In genomic region chr10:88354599-88354998, GRCm38 (mm10) we compare ENCODE assay signal across 15 mouse cellular contexts.
"Had no signal": no experiment of that assay in that cellular context is flagged by ENCODE, and none has a peak within 500 bp of the region (broad histone marks: within the 10 kb centered on the region; RNA-seq: fewer than 3 reads in every experiment).

No protein-coding gene starts in this region.

- H3K36me3 ChIP-seq: limb, embryonic 13.5 days; liver, embryonic 15.5 days; midbrain, embryonic 12.5 days; neural tube, embryonic 13.5 days had no signal

- H3K4me3 ChIP-seq: layer of hippocampus, adult 2 months; limb, embryonic 13.5 days; liver, embryonic 15.5 days; midbrain, embryonic 12.5 days; neural tube, embryonic 13.5 days had no signal

- ATAC-seq: hindbrain, embryonic 16.5 days; inflammation-experienced regulatory T-cells, adult 6 months; midbrain, embryonic 16.5 days had no signal

- DNase-seq: kidney, postnatal 10 days; kidney, postnatal 4 days; left cerebral cortex, postnatal 4 days; retina, postnatal 1 day; right cerebral cortex, postnatal 4 days; spleen, adult 18-20 months; thymus, postnatal 36 days had no signal

- H3K9me3 ChIP-seq: liver, embryonic 15.5 days; neural tube, embryonic 13.5 days had no signal

- H3K4me2 ChIP-seq: limb, embryonic 13.5 days; liver, embryonic 15.5 days; midbrain, embryonic 12.5 days; neural tube, embryonic 13.5 days had no signal

- H3K9ac ChIP-seq: limb, embryonic 13.5 days; liver, embryonic 15.5 days; midbrain, embryonic 12.5 days; neural tube, embryonic 13.5 days had no signal

- H3K27ac ChIP-seq: layer of hippocampus, adult 2 months; limb, embryonic 13.5 days; liver, embryonic 15.5 days; midbrain, embryonic 12.5 days; neural tube, embryonic 13.5 days had no signal
